Mouse (Mus musculus) myocyte (in vitro differentiated cells): ENCODE data around the gene Lcmt1. TPM values are rescaled to one million over a fixed set of nuclear protein-coding genes. Genes with fewer than 3 reads are reported as not detected.

Experiments
- H3K27me3 ChIP-seq: one replicate; pipeline ENCODE4 v1.6.1; 2011; ENCODE audit not compliant: control insufficient read depth, insufficient read depth, insufficient read length
- H3K36me3 ChIP-seq: one replicate; pipeline ENCODE4 v1.6.1; 2011; ENCODE audit not compliant: control insufficient read depth, insufficient read depth
- H3K4me2 ChIP-seq: one replicate; pipeline ENCODE4 v1.6.1; 2011; ENCODE audit warnings: low read depth, control low read depth
- H3K4me3 ChIP-seq: one replicate; pipeline ENCODE4 v1.5.1; 2011; ENCODE audit warnings: mild to moderate bottlenecking, control low read depth, moderate library complexity
- H3K79me2 ChIP-seq: one replicate; pipeline ENCODE4 v1.6.1; 2011; ENCODE audit not compliant: control insufficient read depth, insufficient read depth
- H3ac ChIP-seq: one replicate; pipeline ENCODE4 v1.6.1; 2011; ENCODE audit not compliant: control insufficient read depth, insufficient read length
- CEBPB ChIP-seq: IDR thresholded peaks from 2 replicates; pipeline ENCODE4 v1.6.1; 2011; ENCODE audit warnings: mild to moderate bottlenecking, moderate library complexity; ENCODE audit not compliant: poor library complexity, insufficient read depth, severe bottlenecking
- E2F4 ChIP-seq: IDR thresholded peaks from one replicate; pipeline ENCODE4 v1.6.1; 2011; ENCODE audit warnings: mild to moderate bottlenecking, control low read depth, moderate library complexity; ENCODE audit not compliant: insufficient read depth
- MAX ChIP-seq: IDR thresholded peaks from one replicate; pipeline ENCODE4 v1.6.1; 2011; ENCODE audit warnings: low read depth, mild to moderate bottlenecking, control low read depth
- MYOD1 ChIP-seq, 3 experiments: IDR thresholded peaks; one replicate each; pipeline ENCODE4 v1.6.1; 2011; ENCODE audit warnings: control low read depth in 2 of 3, low read depth in 2 of 3, mild to moderate bottlenecking in 2 of 3, moderate library complexity in 1 of 3; ENCODE audit not compliant: insufficient read length in 2 of 3, control insufficient read depth in 1 of 3
- MYOG ChIP-seq, 3 experiments: IDR thresholded peaks; one replicate each; pipeline ENCODE4 v1.6.1; 2011; ENCODE audit warnings: control low read depth in 2 of 3, low read depth in 2 of 3, mild to moderate bottlenecking in 2 of 3; ENCODE audit not compliant: insufficient read length in 2 of 3, control insufficient read depth in 1 of 3, insufficient read depth in 1 of 3
- POLR2A ChIP-seq: IDR thresholded peaks from one replicate; pipeline ENCODE4 v1.6.1; 2011; ENCODE audit warnings: low read depth, mild to moderate bottlenecking, control low read depth, moderate library complexity; ENCODE audit not compliant: insufficient read length
- POLR2AphosphoS2 ChIP-seq: IDR thresholded peaks from one replicate; pipeline ENCODE4 v1.6.1; 2011; ENCODE audit warnings: low read depth, control low read depth; ENCODE audit not compliant: insufficient read length
- REST ChIP-seq: IDR thresholded peaks from one replicate; pipeline ENCODE4 v1.6.1; 2011; ENCODE audit warnings: mild to moderate bottlenecking, control low read depth, moderate library complexity; ENCODE audit not compliant: insufficient read depth, insufficient read length
- SRF ChIP-seq: IDR thresholded peaks from one replicate; pipeline ENCODE4 v1.6.1; 2011; ENCODE audit warnings: low read depth; ENCODE audit not compliant: control insufficient read depth, insufficient read length
- TCF12 ChIP-seq: IDR thresholded peaks from one replicate; pipeline ENCODE4 v1.6.1; 2011; ENCODE audit warnings: mild to moderate bottlenecking, control low read depth; ENCODE audit not compliant: poor library complexity, insufficient read depth, severe bottlenecking
- TCF3 ChIP-seq: IDR thresholded peaks from one replicate; pipeline ENCODE4 v1.6.1; 2011; ENCODE audit warnings: low read depth, control low read depth; ENCODE audit not compliant: insufficient read length
- USF1 ChIP-seq: IDR thresholded peaks from one replicate; pipeline ENCODE4 v1.6.1; 2011; ENCODE audit warnings: low read depth, mild to moderate bottlenecking, control low read depth, moderate library complexity
- polyA plus RNA-seq: library from polyadenylated mRNA; unstranded; fragments of >200 nt; fragmentation: generic; extraction: Trizol; gene quantifications from one replicate; pipeline ENCODE4 v1.2.1, GENCODE M21; 2012; ENCODE audit warnings: missing spikeins

Gene Lcmt1
- polyA plus RNA-seq, 1 experiment: 28.4 TPM

DNA sequence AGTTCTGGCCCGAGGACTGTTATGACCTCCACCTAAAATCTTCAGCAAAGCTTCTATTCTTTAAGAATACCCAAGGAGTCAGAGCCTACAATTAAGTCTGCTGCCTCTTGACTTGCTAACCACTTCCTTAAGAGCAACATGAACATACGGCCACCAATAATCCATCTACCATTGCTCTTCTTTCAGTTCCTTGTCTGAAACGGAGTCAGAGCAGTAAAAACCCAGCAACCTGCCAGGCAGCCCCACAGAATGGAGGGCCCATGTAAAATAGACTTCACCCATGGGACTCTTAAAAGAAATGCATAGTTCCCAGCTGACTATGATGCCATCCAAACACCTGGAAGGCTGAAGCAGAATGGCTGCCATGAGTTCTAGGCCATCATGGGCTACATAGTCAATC lies 13.4 kb upstream of the Lcmt1 start:
- Histone ChIP-seq H3K36me3 (peaks cover 3% of the 10 kb centered on the region), H3K4me2 (no peak overlapping the region), H3K4me3 (no peak overlapping the region), H3ac (no peak overlapping the region), H3K27me3 (no peaks in the 10 kb centered on the region), H3K79me2 (peaks cover 73% of the 10 kb centered on the region)
- TF ChIP-seq POLR2AphosphoS2 (no peak), TCF12 (no peak), MYOD1 (IDR thresholded peaks at IDR 0.05; ENCODE audit: control insufficient read depth in 1 of 3, insufficient read length in 2 of 3, low read depth in 2 of 3) (no peak), USF1 (no peak), CEBPB (no peak), MYOG (IDR thresholded peaks at IDR 0.05; ENCODE audit: control insufficient read depth in 1 of 3, insufficient read depth in 1 of 3, insufficient read length in 2 of 3, low read depth in 2 of 3) (no peak), REST (no peak), E2F4 (no peak), TCF3 (no peak), MAX (no peak), SRF (no peak), POLR2A (no peak)

DNA sequence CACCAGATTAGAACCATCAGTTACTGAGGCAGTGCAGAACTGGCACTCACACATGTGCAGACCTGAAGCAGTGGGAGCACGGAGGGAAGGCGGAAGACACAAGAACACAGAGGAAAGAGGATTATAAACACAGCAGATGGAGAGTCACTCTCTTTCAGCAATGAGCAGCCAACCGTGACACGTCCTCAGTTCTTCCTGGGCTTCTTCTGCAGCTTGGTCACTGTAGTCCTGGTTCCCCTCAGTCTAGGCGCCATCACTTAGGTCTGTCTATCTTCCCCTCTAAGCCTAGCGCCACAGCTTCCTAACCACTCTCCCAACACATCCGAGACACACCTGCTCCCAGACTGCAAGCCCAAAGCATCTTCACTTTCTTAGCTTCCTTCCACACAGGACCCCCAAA lies 10.5 kb upstream of the Lcmt1 start:
- H3K79me2 ChIP-seq: peaks cover 77% of the 10 kb centered on the region
- peaks cover 8% of the 10 kb centered on the region for H3K36me3 ChIP-seq
- TF ChIP-seq MYOD1 (IDR thresholded peaks at IDR 0.05; ENCODE audit: control insufficient read depth in 1 of 3, insufficient read length in 2 of 3, low read depth in 2 of 3): no peak
- TF ChIP-seq USF1: no peak
- TF ChIP-seq SRF: no peak
- no peak for TF ChIP-seq E2F4
- TF ChIP-seq MYOG (IDR thresholded peaks at IDR 0.05; ENCODE audit: control insufficient read depth in 1 of 3, insufficient read depth in 1 of 3, insufficient read length in 2 of 3, low read depth in 2 of 3): no peak
- TF ChIP-seq TCF3: no peak
- no peak overlapping the region for H3K4me2 ChIP-seq
- no peak overlapping the region for H3ac ChIP-seq
- no peak overlapping the region for H3K4me3 ChIP-seq
- no peaks in the 10 kb centered on the region for H3K27me3 ChIP-seq

DNA sequence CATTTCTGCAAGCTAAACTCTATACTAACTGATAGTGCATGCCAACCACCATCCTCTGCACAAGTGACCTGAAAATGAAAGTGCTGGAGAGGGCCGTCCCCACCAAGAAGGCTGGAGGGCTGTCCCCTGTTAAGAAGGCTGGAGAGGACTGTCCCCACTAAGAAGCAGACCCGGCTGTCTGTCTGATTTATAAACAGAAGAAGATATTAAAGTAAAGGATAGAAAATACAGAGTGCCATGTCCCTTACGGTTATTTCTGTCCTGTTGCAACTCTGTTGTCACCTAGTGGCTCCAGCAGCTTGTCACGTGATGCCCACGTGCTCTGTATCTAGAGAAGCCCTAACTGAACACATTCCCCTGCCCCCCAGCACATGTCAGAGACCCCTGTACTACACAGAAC lies 9.4 kb upstream of the Lcmt1 start:
- Histone ChIP-seq H3K4me3 (no peak overlapping the region), H3K36me3 (peaks cover 8% of the 10 kb centered on the region), H3K4me2 (no peak overlapping the region), H3K79me2 (peaks cover 81% of the 10 kb centered on the region), H3ac (no peak overlapping the region), H3K27me3 (no peaks in the 10 kb centered on the region)
- TF ChIP-seq MYOG (IDR thresholded peaks at IDR 0.05; ENCODE audit: control insufficient read depth in 1 of 3, insufficient read depth in 1 of 3, insufficient read length in 2 of 3, low read depth in 2 of 3) (no peak), MYOD1 (IDR thresholded peaks at IDR 0.05; ENCODE audit: control insufficient read depth in 1 of 3, insufficient read length in 2 of 3, low read depth in 2 of 3) (no peak), REST (no peak), TCF12 (no peak), CEBPB (no peak), POLR2A (no peak), E2F4 (no peak), MAX (no peak), SRF (no peak), POLR2AphosphoS2 (no peak), TCF3 (no peak), USF1 (no peak)

DNA sequence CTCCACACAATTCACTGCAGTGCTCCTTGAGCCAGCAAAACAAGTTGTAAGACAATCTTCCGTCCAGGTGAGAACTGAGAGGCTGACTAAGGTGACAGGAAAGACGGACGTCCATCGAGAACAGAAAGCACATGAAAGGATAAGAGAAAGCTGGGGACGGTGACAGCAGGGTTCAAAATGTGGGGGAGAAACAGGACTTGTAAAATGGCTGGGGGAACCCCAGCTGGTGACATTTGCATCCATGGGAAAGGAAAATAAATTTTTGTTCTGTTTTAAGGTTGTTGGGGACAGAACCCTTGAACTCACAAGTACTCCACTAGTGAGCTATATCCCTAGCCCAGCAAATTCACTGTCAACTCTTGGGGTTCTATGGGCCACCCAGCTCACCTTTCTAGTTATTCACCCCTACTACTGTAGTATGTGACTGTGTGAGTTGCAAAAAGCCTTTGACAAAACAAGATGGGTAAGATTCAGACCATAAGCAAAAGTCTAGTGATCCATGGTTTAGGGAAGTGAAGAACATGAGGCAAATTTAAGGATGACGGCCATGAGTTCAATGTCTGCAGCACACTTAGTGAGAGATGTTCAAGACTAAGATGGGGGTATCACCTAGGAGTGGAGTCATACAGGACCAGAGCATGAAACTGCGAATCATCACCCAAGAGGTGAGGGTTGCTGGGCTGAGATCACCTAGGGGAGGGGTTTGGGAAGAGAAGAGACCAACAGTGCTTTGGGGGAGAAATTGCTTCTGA lies 8.2 kb upstream of the Lcmt1 start:
- Histone ChIP-seq H3K36me3 (peaks cover 8% of the 10 kb centered on the region), H3K79me2 (peaks cover 93% of the 10 kb centered on the region), H3K4me2 (no peak overlapping the region), H3K27me3 (no peaks in the 10 kb centered on the region), H3ac (no peak overlapping the region), H3K4me3 (no peak overlapping the region)
- no peak for TF ChIP-seq MAX

DNA sequence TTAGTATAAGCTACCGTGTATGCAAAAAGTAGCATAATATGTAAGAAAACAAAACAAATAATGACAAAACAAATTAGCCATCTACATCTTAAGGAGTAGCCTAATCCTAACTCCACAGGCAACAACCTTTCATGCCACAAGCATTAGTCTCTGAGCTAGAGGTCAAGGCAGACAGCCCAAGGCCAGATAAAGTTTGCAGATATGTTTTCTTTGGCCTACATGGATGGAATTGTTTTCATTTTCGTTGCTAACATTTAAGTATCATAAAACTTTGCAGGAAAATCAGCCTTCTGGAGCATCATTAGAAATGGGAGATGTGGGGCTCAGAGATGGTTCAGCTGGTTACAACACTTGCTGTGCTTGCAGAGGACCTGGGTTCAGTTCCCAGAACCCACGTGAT lies 6.8 kb upstream of the Lcmt1 start:
- H3K79me2 ChIP-seq: peaks cover 93% of the 10 kb centered on the region
- H3K4me2 ChIP-seq: no peak overlapping the region
- H3ac ChIP-seq: no peak overlapping the region
- H3K27me3 ChIP-seq: no peaks in the 10 kb centered on the region
- peaks cover 5% of the 10 kb centered on the region for H3K36me3 ChIP-seq
- no peak overlapping the region for H3K4me3 ChIP-seq
- TF ChIP-seq SRF: no peak
- TF ChIP-seq CEBPB: no peak
- TF ChIP-seq MYOG (IDR thresholded peaks at IDR 0.05; ENCODE audit: control insufficient read depth in 1 of 3, insufficient read depth in 1 of 3, insufficient read length in 2 of 3, low read depth in 2 of 3): no peak
- TF ChIP-seq TCF3: no peak
- TF ChIP-seq TCF12: no peak
- TF ChIP-seq POLR2A: no peak
- TF ChIP-seq MAX: no peak
- TF ChIP-seq E2F4: no peak
- TF ChIP-seq USF1: no peak
- no peak for TF ChIP-seq MYOD1 (IDR thresholded peaks at IDR 0.05; ENCODE audit: control insufficient read depth in 1 of 3, insufficient read length in 2 of 3, low read depth in 2 of 3)
- TF ChIP-seq POLR2AphosphoS2: no peak
- no peak for TF ChIP-seq REST
